Mouse (Mus musculus): ENCODE measurements around the gene Vil1.

DNA sequence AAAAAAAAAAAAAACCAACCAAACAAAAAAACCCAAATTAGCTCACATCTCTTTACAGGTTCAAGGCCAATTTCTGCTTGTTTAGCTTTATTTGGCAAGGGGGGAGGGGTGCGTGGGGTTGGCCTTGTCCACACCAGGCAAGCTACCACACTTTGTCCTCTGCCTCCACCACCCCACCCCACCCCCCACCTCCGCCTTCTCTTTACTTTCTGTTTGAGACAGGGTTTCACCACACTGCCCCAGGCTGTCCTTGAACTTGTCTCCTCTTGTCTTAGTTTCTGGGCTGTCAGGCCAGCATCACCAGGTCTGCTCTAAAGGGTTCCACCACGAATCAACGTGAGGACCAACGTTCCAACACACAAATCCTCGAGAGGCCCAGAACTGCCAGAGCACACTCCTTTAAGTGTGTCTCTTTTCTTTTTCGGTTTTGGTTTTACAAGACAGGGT is 30.1 kb upstream of the Vil1 start:
- no peak for TF ChIP-seq CTCF (IDR thresholded peaks at IDR 0.05; ENCODE audit: borderline replicate concordance, control insufficient read depth, extremely low read depth, insufficient read depth, low read length, poor library complexity)
- no peak for TF ChIP-seq POLR2A (IDR thresholded peaks at IDR 0.05; ENCODE audit: control insufficient read depth, extremely low read depth, insufficient read depth, low read length, poor library complexity)
